Mouse (Mus musculus) cerebellum, postnatal 14 days (tissue): ENCODE data around the gene Lrrc71.

Experiments used
- DNase-seq, 2 experiments: peaks; one replicate each; pipeline ENCODE4 v3.0.0; 2021; ENCODE audit warnings: mixed read lengths in 2 of 2

The Lrrc71 gene

DNA sequence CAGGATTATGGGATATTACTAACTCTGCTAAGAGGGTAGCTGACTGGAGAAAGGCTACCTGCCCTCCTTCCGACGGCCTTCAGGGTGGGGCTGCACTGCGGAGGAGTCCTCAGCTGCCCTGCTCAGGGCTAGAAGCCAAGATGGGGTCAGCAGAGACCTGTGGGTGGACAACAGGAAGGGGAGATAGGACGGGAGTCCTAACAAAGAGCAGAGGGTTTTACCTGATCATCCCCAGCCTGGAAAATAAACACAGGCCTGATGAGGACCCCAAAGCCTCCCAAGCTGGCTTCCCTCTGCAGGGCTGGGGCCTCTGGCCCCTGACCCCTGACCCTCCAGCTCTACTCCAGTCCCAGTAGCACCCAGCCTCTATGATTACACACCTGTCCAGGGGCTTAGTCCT, 14.8 kb upstream of the Lrrc71 start:
- no peak for DNase-seq

DNA sequence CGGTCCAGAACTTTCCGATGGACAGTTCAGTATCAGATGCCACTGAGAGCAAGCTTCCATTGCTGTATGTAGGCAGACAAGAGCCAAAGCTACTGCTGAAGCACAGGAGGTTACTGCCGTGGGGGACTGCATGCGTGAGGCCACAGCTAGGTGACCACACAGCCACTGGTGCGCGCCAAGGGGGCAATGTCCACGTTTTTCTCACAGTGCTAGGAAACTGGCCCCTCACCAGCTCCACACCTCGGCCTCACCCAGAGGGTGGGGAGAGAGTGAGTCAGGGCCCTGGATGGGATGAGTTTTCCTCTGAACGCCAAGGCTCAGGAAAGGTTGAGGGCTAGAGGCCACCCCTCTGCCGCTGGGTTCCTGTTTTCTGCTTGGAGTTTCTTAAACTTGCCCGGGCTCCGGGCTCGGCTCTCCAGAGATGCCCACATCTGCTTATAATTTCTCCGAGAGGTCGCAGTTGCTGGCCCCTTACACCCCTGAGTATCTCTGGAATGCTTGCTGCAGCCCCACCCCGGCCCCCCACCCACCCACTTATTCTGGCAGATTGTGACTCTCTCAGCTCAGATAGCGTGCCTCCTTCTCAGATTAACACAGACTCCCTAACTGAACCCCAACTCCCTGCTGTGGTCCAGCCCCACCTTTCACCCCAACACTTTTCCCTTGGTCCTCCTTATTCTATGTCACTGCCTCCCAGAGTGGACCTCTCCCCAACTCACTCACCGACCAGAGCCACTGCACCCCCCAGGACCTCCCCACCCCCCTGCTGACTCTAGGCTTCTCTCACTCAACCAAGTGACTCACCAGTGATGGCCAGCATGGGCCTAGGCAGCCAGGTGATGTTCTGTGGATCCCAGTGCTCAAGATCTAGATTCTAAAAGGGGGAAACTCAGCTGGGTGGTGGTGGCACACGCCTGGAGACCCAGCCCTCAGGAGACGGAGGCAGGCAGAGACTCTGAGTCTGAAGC, 13.3 kb upstream of the Lrrc71 start:
- DNase-seq, result no peak

DNA sequence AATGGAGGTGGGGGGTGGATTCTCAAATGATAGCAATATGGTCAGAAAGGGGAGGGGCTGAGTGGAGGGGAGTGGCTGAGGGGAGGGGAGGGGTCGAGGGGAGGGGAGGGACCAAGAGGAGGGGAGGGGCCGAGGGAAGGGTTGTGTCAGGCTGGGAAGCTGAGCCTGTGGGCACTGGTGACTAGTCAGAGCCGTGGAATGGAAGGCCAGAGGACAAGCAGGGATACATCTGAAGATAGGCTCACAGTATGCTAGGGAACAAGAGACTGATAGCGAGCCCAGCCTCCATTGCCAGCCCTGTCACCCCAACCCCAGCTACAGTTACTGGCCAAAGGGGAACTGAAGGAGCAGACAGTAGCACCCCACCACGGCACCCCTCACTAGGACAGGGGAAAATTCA, 10.2 kb upstream of the Lrrc71 start:
- no peak for DNase-seq

DNA sequence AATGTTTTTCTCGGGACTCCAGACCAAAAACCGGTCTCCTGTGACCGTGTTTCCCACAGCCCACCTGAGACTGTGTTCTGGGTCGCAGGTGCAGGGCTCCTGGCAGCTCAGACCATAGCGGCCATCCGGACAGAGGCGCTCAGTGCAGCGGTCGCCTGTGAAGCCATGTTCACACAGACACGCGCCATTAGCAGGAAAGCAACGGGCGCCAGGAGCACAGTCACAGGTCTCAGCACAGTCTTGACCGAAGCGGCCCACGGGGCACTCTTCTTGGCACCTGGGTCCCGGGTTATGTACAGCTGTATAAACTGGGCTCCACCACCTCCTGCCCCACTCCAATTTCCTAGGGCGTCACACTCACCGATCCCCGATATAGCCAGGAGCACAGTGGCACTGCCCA, 8.1 kb upstream of the Lrrc71 start:
- DNase-seq, result peak in 1 of 2 experiments; percentile 22

DNA sequence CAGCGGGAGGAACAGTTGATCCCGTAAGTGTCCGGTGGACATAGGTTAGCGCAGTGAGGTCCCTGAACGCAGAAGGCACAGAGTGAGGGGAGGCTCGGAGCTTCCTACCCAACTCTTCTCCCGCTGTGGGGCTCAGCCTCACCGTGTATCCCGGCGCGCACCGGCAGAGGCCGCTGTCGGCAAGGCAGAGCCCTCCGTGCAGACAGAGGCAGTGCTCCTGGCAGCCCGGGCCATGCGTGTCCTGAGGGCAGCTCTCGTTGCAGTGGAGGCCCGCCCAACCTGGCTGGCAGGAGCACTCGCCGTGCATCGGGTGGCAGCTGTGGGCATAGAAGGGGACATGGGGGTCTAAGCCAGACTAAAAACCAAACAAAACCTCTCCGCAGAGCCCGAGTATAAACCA, 7.5 kb upstream of the Lrrc71 start:
- peak; percentile 93 to 96 for DNase-seq

DNA sequence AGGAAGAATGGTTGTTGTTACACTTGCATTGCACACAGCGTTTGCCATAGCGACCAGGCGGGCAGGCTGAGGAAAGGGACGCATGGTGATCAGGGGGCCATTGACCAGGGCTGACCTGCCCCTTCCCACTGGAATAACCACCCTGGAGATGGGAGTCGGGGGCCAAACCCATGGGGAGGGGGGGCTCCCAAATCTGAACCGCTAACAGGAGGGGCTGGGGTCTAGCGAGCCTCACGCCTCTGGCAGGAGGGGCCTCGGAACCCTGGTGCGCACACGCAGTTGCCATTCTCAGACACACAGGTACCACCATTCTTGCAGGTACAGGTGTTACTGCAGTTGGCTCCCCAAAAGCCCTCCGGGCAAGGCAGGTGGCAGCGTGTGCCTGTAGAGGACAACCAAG, 5.4 kb upstream of the Lrrc71 start:
- no peak for DNase-seq

DNA sequence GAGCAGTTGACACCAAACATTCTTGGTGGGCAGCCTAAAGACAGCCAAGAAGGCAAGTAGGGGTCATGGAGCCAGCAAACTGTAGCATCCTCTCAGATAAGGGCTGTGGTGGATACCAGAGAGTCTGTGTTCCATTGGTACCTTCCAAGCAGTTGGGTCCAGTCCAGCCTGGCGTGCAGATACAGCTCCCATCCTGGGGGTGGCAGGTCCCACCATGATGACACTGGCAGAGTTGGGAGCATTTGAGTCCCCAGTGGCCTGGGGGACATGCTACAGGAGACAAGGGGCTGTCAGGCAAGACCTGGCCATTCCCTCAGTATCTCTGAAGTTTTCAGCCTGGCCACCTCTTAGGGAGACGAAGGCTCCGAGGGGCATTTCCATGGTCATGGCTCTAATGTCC, 4.1 kb upstream of the Lrrc71 start:
- DNase-seq, result no peak

DNA sequence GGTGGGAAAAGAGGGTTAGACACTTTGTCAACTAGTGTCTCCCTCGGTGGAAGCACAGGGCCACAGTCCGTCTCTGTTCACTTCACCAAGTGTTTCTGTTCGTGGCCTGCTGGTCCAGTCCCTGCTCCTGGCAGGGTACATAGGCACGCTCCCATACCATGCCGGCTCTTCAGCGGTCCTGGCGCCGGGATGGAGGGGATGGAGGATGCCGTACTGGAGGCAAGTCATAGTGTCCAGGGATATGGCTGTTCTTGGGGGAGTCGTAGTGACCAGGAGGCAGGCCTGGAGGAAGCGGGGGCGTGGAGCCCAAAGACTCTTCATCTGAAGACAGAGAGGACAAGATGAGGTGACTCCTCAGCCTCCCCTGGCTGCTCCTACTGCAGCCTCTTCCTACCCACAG, 1.6 kb upstream of the Lrrc71 start:
- DNase-seq, result no peak

DNA sequence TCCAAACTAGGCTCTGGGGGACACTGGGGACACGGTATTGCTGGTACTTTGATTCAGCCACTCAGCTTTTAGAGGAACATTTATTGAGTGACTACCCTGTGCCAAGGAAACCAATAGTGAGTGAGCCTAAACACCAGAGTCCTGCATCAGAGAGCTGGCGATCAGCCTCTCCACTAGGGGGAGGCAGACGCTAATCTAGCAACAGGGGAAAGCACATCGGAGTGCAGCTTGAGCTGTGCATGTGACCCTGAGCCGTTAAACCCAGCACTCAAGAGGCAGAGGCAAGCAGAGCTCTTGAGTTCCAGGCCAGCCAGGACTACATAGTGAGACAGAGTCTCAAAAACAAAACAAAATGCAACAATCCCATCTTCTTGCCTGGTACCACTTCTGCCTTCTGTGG, 611 bp upstream of the Lrrc71 start:
- DNase-seq, result peak; percentile 50 to 58

DNA sequence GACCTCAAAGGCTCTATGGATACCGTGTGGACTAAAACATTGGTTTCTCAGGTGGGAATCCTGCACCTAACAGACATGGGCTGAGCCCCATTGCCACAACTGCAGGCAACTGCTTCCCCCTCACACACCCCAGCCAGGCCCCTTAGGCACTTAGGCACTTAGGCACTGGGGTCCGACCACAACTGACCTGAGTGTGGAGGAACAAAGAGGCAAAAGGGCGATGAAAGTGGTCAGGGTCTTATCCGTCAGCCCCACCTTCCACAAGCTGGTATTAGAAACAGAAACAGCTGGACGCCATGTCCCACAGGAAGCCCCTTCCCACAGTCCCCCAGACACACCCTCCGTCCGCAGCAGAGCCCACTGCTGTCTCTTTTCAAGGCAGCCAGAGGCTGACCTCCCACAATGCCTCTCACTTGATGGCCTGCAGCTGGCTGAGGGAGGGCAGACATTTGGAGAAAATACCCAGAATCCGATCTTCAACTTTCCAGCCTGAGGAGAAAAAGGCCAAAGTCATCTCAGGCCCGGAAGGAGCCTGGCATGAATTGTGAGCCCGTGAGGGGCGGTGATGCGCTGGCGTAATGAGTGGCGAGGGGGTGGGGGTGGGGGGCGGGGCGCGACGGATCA, 3.3 kb downstream of the Lrrc71 start:
- DNase-seq, result no peak

DNA sequence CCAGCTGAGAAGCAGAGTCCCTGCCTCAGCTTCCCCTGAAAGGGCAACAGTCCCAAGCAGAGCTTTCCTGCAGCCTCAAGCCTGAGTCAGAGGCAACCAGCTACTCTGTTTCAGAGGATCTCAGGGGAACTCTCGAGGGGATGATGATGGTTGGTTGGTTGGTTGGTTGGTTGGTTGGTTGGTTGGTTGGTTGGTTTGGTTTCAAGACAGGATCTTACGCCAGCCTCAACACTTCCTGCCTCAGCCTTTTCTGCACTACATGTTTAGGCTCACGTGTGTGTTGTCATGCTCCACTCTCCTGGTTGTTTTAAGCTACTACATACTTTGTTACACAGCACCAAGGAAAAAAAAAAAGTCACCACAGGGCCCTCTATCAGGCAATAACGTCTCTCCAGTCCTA, 4.5 kb downstream of the Lrrc71 start:
- no peak for DNase-seq

DNA sequence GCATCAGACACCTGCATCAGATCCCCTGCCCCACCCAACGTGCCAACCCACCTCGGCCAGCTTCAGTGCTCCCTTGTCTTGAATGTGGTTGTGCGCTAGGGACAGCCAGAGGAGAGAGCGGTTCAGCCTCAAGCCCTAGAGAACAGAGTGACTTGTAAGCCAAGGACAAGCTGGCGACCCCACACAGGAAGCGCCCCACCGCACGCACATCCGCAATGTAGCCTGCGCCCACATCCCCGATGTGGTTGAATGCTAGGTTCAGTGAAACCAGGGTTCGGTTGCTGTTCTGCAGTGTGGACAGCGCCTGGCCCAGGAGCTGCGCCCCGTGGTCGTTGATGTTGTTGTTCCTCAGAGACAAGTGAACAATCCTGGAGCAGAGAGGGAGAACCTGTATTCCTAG, 5.7 kb downstream of the Lrrc71 start:
- DNase-seq, result no peak

DNA sequence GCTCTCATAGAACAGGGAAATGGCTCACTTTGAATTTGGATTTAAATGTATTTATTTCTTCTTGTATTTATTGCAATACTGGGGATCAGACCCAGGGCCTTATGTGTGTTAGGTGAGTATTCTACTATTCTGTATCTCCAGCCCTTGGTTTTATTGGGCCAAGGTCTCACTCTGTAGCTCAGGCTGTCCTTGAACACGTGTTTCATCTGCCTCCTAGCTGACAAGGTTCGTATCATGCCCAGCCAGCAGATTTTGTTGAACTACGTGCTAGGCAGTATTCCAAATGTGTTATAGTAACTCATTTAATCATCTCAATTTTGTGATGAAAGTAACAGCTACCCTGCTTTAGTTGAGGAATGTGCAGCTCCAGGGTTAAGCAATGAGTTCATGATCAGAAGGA, 6.4 kb downstream of the Lrrc71 start:
- DNase-seq, result no peak

DNA sequence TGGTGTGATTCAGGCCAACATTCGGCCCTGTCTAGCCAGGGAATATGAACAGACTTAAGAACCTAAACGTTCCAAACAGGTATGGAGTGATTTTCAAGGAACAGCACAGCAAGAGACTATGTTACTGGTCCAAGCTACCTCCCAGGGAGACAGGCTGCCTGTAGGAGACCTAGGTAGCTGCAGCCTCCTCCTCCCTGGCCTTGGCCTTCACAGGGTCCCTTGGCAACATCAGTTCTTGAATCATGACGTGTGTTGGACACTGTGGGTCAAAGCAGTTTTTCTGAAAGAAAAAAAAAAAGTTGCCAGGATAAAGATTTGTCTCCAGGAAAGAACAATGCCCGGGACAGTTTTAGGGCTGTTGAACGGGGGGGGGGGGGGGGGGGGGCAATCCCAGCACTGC, 9.5 kb downstream of the Lrrc71 start:
- no peak for DNase-seq

DNA sequence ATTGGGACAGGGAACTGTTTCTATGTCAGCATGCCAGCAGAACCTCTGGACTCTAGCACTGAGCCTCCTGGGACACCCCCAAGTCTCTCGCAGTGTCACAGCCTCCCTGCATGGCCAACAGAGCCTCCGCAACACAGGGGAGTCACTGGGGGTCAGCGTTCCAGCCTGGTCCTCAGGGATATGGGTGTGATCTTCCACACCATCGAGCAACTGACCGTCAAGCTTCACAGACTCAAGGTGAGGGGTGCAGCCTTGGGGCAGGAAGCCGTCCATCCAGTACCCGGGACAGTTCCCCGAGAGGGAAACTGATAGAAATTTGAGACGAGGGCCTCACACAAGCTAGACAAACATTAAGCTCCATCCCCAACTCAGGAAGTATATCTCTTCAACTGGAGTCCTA, 13.1 kb downstream of the Lrrc71 start:
- DNase-seq, result no peak

DNA sequence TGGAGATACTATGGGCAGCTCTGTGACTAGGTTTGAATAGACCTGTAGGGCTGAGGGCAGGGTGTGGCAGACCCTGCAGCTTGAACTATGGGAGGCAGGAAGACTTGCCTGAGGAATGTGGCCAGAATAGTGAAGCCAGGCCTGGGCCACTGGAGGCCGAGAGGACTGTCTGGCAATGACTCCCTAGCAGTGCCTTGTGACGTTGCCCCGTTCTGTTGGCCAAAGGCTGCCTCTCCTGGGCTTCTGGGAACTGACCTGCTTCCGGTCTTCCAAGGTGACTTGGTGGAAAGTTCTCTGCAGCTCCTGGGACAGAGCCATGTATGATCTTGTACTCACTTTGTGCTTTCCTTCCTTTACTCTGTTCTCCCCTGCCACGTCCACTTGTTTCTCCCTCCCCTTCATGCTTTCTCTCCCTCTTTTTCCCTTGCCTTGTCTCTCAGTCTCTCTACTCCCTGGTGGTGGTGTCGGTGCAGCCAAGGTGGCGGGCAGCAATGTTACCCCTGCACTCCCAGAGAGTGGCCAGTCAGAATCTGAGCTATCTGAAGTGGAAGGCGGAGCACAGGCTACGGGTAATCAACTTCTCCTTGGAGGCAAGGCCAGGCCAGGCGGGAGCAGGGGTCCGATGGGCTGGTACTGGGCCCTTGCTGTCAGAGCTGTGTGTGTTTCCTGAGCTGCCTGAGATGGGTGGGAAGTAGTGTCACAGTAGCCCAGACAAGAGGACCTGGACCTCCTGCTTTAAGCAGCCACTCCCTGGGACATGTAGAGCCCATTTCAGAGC, 14.3 kb downstream of the Lrrc71 start:
- no peak for DNase-seq

DNA sequence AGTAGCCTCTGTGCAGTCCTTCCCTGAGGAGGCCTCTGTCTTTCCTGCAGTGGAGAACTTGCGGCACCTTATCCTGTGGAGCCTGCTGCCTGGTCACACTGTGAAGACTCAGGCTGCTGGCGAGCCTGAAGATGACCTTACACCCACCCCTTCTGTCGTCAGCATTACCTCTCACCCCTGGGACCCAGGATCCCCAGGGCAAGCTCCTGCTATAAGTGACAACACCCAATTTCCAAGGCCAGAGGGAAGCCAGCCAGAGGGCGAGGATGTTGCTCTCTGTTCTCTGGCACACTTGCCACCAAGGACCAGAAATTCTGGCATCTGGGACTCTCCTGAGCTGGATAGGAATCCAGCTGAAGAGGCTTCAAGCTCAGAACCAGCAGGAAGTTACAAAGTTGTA, 15.3 kb downstream of the Lrrc71 start:
- no peak for DNase-seq

DNA sequence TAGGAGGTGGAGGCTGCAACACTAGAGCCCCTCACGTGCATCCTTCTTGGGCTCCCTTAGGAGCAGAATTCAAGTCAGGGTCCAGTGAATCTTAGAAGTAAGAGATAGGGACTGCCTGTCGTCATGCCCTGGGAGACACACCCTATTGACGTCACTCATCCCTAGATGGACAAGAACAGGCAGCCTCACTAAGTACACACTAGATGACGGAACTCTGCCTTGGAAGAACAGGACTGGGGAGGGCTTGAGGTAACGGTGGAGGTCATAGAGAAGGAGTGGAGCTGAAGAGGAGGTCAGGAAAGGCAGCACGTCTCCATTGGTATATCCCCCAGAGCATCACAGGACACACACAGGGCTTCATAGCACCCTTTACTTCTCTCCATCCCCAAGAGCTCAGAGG, 19.7 kb downstream of the Lrrc71 start:
- no peak for DNase-seq

DNA sequence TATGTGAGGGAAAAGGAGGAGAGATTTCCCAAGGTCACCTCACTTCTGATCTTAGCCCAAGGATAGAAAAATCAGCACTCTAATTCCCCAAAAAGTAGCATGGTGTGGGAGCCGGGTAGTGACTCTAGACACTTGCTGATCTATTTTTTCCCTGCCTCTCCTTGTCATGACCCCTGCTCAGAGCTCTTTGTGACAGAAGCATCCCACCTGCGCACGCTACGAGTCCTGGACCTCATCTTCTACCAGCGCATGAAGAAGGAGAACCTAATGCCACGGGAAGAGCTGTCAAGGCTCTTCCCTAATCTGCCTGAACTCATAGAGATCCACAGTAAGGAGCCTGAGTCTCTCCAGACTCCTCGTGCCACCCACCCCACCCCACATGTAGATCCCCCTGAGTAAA, 22.2 kb downstream of the Lrrc71 start:
- no peak for DNase-seq

DNA sequence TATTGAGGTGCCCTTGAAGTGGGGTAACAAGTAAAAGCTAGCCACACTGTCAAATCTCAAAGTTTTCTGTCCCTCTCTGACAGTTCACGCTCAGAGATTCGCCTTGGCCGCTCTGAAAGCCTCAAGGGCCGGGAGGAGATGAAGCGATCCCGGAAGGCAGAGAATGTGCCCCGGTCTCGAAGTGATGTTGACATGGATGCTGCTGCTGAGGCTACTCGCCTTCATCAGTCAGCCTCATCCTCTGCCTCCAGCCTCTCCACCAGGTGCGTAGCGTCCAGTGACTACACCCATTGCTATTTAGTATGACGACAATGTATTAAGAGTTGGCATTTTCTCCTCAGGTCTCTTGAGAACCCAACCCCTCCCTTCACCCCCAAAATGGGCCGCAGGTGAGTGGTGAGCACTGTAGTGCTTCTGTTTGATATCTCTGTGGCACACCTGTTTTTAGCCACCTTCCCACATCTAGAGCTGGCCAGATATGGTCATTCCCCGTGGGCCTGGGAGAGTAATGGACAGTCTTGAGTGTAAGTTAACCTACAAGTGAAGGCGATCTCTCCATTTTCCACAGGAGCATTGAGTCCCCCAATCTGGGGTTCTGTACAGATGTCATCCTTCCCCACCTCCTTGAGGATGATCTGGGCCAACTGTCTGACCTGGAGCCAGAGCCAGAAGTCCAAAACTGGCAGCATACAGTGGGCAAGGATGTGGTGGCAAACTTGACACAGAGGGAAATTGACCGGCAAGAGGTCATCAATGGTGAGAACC, 22.8 kb downstream of the Lrrc71 start:
- DNase-seq, result no peak

DNA sequence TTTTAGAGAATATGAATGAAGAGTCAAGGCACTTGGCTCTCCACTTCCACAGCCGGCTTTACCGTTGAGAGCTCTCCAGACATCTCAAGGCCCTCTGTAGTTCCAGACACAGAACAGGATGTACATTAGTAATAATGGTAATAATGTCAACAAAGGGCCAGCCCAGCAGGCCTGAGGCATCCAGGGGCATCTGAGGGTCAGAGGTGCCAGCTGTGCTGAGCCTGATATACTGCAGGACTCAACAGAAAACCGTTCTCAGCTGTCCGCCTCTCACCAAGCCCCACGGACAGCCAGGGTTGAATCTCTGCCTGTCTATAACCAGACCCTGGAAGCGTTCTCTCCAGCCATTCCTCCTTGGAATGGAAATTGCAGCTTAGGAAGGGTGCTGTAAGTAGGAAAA, 23.9 kb downstream of the Lrrc71 start:
- no peak for DNase-seq

DNA sequence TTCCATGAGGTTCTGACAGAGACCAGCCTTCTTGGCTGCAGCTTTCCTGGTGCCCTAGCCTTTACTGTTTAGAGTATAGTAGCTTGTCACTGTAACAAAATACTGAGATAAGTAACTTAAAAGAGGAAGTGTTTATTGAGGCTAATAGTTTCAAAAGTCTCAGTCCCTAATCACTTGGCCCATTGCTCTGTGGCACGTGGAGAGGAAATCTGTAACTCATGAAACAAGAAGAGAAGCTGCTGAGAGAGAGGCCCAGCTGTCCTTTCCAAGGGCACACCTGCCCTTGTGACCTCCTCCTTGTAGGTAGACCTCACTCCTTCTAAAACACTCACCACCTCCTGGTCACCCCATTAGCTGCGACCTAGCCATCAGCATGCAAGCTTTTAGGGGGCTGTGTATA, 29.9 kb downstream of the Lrrc71 start:
- no peak for DNase-seq
